Mouse (Mus musculus): ENCODE data around the gene Kif5a.

- TF ChIP-seq CTCF (IDR thresholded peaks at IDR 0.05; ENCODE audit: low read depth): peak; percentile 37
- TF ChIP-seq EP300 (optimal IDR thresholded peaks at IDR 0.05): peak; percentile 97
These were observed 3.3 kb upstream of the Kif5a start, which contains the start of gene Dctn2 for GRCm38 (mm10) chr10:127266112-127267091.
